Mouse (Mus musculus): ENCODE data around the gene Smok2b.
"Not testable (repeated sequence)": the region's sequence is repeated elsewhere in the genome, so short reads cannot be mapped to it uniquely, and the experiment has no call there.

Gene Smok2b

GRCm38 (mm10) chr17:13240807-13241727 is 11.0 kb downstream of the Smok2b start:
- not testable (repeated sequence) for DNase-seq (ENCODE audit: low spot score)

DNA sequence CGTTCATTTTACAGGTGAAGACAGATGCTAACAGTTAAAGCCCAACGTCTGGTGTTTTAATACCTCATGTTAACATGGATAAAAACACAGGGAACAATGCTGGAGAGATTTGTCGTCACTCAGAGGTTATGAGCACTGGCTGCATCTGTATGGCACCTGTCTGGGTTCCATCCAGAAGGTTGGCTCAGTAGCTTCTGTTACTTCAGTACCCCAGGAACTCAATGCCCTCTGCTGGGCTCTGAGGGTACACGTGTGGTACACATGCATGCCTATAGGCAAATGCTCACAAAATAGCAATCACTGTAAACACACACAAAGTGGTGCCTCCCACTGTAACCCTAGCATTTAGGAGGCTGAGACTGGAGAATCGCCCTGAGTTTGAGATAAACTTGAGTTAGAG is 24.7 kb downstream of the Smok2b start:
- not testable (repeated sequence) for DNase-seq (ENCODE audit: low spot score)

Data from adipocyte (in vitro differentiated cells).